Mouse (Mus musculus): ENCODE data around the gene Mrgprg.
A peak's percentile ranks its signal among the peaks of the same experiment; 100 is the strongest.

Mrgprg gene

GRCm38 (mm10) chr7:143766893-143767292 lies at the start of gene Mrgprg:
TSS of gene Mrgprg (minus strand) at chr7:143766993.
- DNase-seq: no peak

- peak; percentile 60 to 65 for DNase-seq
These were observed 42.1 kb upstream of the Mrgprg start for GRCm38 (mm10) chr7:143808909-143809308.

- peak in 1 of 2 experiments; percentile 24 for DNase-seq
These were observed 38.4 kb upstream of the Mrgprg start for GRCm38 (mm10) chr7:143805199-143805624.

- DNase-seq: no peak
These were observed 34.6 kb upstream of the Mrgprg start for GRCm38 (mm10) chr7:143801195-143802065.

- no peak for DNase-seq
These were observed 34.0 kb upstream of the Mrgprg start for GRCm38 (mm10) chr7:143800770-143801169.

- no peak for DNase-seq
These were observed 32.0 kb upstream of the Mrgprg start for GRCm38 (mm10) chr7:143798783-143799182.

- DNase-seq: peak; percentile 76 to 84
These were observed 26.3 kb upstream of the Mrgprg start for GRCm38 (mm10) chr7:143793121-143793520.

GRCm38 (mm10) chr7:143792336-143792985 lies 25.7 kb upstream of the Mrgprg start:
- no peak for DNase-seq

- DNase-seq: peak; percentile 87 to 94
These were observed 17.4 kb upstream of the Mrgprg start, which contains the start of gene Mrgpre for GRCm38 (mm10) chr7:143783996-143784829. TSS of gene Mrgpre (minus strand) at chr7:143784500.

GRCm38 (mm10) chr7:143783378-143783995 lies 16.7 kb upstream of the Mrgprg start:
- DNase-seq: no peak

- peak in 1 of 2 experiments; percentile 44 for DNase-seq
These were observed 10.6 kb upstream of the Mrgprg start for GRCm38 (mm10) chr7:143777375-143777774.

- DNase-seq: peak; percentile 22 to 40
These were observed 9.3 kb upstream of the Mrgprg start for GRCm38 (mm10) chr7:143776137-143776536.

GRCm38 (mm10) chr7:143769461-143769860 lies 2.7 kb upstream of the Mrgprg start:
- no peak for DNase-seq

- no peak for DNase-seq
These were observed 1.5 kb upstream of the Mrgprg start for GRCm38 (mm10) chr7:143768267-143768666.

- no peak for DNase-seq
These were observed 1.8 kb downstream of the Mrgprg start for GRCm38 (mm10) chr7:143764876-143765530.

- peak in 1 of 2 experiments; percentile 37 for DNase-seq
These were observed 3.0 kb downstream of the Mrgprg start for GRCm38 (mm10) chr7:143763794-143764193.

GRCm38 (mm10) chr7:143758956-143759355 lies 7.8 kb downstream of the Mrgprg start:
- no peak for DNase-seq

- no peak for DNase-seq
These were observed 9.1 kb downstream of the Mrgprg start for GRCm38 (mm10) chr7:143757696-143758095.

GRCm38 (mm10) chr7:143757027-143757390 lies 9.8 kb downstream of the Mrgprg start:
- DNase-seq: peak; percentile 80 to 87

- DNase-seq: no peak
These were observed 10.4 kb downstream of the Mrgprg start, which contains the start of gene Osbpl5 for GRCm38 (mm10) chr7:143756125-143757026. TSS of gene Osbpl5 (minus strand) at chr7:143756985.

All from kidney, postnatal 4 days (tissue).